Mouse (Mus musculus) erythroblast, embryonic 14.5 days (primary cell): ENCODE results near the gene Tbc1d2.

ENCODE experiments used
- GATA1 ChIP-seq: IDR thresholded peaks from 2 replicates; pipeline ENCODE4 v1.6.1; 2012; ENCODE audit warnings: low read length, inconsistent platforms, mixed read lengths
- TAL1 ChIP-seq: IDR thresholded peaks from 3 replicates; pipeline ENCODE4 v1.6.1; 2012; ENCODE audit warnings: low read length, inconsistent platforms, mixed read lengths

DNA sequence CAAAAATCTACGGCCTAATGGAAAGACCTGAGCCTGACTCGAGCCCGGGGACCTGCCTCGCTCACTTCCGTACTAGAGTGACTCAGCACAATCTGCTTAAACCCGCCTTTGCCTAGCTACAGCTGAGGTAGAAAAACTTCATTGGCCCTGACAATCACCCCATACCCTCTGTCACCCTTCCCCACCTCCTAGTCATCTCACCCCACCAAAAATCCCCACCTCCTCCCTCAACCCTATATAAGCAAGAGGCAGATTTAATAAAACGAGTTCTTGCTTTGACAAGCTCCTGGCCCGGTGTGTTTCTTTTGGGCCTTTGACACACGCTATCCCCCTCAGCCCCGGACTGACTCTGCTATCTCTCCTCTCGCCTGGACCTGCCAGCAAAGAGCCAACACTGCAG lies 18.6 kb upstream of the Tbc1d2 start:
- no peak for TF ChIP-seq GATA1
- TF ChIP-seq TAL1, result no peak
